Mouse (Mus musculus) spleen, postnatal 4 days (tissue): ENCODE measurements around the gene Kdm2a.

ENCODE experiments used
- DNase-seq, 2 experiments: peaks; one replicate each; pipeline ENCODE4 v3.0.0; 2022; ENCODE audit warnings: low spot score in 2 of 2

The Kdm2a gene

DNA sequence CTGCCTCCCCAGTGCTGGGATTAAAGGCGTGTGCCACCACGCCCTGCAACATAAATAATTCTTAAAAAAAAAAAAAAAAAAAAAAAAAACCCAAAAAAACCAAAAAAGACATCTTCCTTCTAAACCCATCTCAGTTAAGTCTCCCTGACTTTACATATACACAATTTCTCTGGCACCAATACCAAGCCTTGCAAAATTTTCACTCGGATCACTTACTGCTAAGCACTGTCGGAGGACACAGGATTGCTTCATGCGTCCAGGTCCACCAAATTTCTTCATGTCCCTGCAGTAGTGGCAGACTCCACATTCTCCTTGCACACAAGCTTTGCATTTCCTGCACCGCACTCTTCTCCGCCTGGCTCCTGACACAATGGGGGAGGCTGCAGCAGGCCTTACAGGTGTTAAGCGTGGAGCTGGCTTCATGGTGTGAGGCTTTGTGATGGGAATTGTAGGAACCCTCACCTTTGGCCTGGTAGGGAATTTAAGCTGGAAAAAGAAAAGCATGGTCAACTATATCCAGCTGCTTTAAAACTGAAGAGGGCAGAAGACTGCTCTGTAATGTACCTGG is 69.3 kb downstream of the Kdm2a start:
- DNase-seq = no peak

DNA sequence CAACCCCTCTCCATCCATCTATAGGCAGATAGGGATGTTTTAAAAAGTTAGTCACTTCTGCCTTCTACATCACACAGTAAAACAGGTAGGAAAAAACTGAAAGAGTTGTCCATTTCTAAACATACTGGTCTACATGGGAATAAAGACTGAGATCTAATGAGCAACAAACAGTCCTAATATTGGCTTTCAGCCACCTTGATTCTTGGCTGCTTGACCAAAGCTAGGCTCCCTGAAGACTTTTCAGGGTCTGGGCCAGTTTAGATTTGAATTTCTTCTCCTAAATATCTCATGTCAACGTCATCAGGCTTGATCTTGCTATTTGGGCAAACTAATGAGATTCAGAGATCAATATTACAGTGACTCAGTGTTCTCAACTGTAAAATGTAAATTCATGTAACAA is 71.2 kb downstream of the Kdm2a start:
- no peak for DNase-seq

- DNase-seq = no peak
These were observed 72.0 kb downstream of the Kdm2a start for GRCm38 (mm10) chr19:4326106-4326505.

DNA sequence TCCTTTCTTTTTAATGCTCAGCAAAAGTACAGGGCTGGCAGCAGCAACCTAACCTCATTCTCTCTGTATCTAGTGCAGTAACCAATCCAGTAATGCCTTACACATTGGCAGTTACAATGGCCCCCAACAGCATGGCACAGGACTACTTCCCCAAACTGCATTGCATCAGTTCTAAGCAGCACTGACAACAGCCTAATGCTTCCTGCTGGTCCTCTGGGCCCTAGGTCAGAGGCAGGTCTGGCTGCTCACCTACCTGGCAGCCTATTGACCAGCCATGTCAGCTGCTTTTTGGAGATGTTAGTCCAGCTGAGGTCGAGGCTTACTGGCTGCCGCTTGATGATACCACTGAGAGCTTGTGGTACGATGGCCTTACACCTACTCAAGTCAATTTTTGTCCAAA is 76.0 kb downstream of the Kdm2a start:
- no peak for DNase-seq

- no peak for DNase-seq
These were observed 76.5 kb downstream of the Kdm2a start for GRCm38 (mm10) chr19:4321622-4322021.

- no peak for DNase-seq
These were observed 78.8 kb downstream of the Kdm2a start for GRCm38 (mm10) chr19:4319272-4319671.

GRCm38 (mm10) chr19:4317181-4317580 is 80.9 kb downstream of the Kdm2a start:
- DNase-seq = no peak

- DNase-seq = no peak
These were observed 82.7 kb downstream of the Kdm2a start for GRCm38 (mm10) chr19:4315223-4315944.

- DNase-seq = peak; percentile 55 to 78
These were observed 88.3 kb downstream of the Kdm2a start for GRCm38 (mm10) chr19:4309776-4310185.

DNA sequence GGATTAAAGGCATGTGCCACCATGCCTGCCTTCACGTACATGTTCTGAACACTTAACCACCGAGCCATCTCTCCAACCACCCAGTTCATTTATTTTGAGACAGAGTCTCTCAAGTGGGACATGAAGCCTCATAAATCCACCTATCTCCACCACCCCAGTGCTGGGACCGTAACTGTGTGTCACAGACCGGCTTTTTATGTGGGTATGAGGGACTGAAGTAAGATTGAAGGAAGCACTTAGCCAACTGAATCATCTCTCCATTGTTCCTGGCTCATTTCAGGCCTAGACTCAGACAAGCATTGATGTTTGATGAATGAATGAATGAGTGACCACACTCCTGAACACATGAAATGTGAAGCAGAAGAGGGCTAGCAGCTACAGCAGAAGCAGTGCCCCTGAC is 88.8 kb downstream of the Kdm2a start:
- DNase-seq = no peak

GRCm38 (mm10) chr19:4306190-4306577 is 91.9 kb downstream of the Kdm2a start, which contains the start of gene Grk2:
Gene Grk2, minus strand, starts transcription at chr19:4306222.
- peak; percentile 89 to 97 for DNase-seq

GRCm38 (mm10) chr19:4305491-4306189 is 92.4 kb downstream of the Kdm2a start:
- DNase-seq = peak; percentile 60 to 85

DNA sequence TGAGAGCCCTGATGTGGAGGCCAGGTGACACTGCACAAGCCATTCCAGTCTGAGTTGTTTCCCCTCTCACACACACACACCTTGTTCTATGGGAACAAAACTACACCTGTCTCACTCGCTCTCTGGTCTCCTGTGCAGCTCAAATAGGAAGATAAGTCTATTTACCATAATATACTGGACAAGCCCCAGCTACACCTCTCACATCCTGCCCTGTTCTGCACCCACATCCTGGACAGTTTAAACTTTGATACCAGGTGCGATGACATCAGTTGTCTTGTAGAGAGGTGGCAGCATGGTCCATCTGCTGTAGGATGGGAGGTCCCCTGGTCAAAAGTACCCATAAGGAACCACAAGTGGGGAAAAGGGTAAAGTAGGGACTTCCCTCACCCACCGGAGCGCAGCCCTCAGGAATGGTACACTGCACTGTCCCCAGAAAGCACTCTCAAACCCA is 93.2 kb downstream of the Kdm2a start:
- peak; percentile 40 to 70 for DNase-seq

GRCm38 (mm10) chr19:4304251-4304821 is 93.7 kb downstream of the Kdm2a start:
- peak; percentile 72 to 85 for DNase-seq

GRCm38 (mm10) chr19:4303640-4303995 is 94.5 kb downstream of the Kdm2a start:
- DNase-seq = peak; percentile 54 to 74

- peak in 1 of 2 experiments; percentile 67 for DNase-seq
These were observed 95.0 kb downstream of the Kdm2a start for GRCm38 (mm10) chr19:4302936-4303639.

- peak; percentile 74 to 83 for DNase-seq
These were observed 96.1 kb downstream of the Kdm2a start for GRCm38 (mm10) chr19:4301735-4302651.

- DNase-seq = peak in 1 of 2 experiments; percentile 66
These were observed 97.0 kb downstream of the Kdm2a start for GRCm38 (mm10) chr19:4300852-4301734.

GRCm38 (mm10) chr19:4300271-4300704 is 97.8 kb downstream of the Kdm2a start:
- peak; percentile 76 to 84 for DNase-seq
